Mouse (Mus musculus) liver, adult 2 months (tissue): ENCODE results near the gene Rpl31. TPM values are rescaled to one million over a fixed set of nuclear protein-coding genes. Genes with fewer than 3 reads are reported as not detected.

Experiments used
- DNase-seq: peaks from one replicate; pipeline ENCODE4 v3.0.0-alpha.2; 2011; ENCODE audit warnings: low read depth, low spot score; ENCODE audit errors: extremely low read depth
- H3K27ac ChIP-seq: fragments of 200-500 bp; replicated peaks from 2 replicates; pipeline ENCODE4 v1.5.1; 2012; ENCODE audit warnings: low read depth, mild to moderate bottlenecking, control low read depth, inconsistent platforms, low read length; ENCODE audit not compliant: insufficient read depth
- H3K27me3 ChIP-seq: fragments of 200-500 bp; 2 replicates; pipeline ENCODE4 v1.6.1; 2012; ENCODE audit warnings: mild to moderate bottlenecking, moderate library complexity, low read length, inconsistent platforms; ENCODE audit not compliant: control insufficient read depth, insufficient read depth
- H3K36me3 ChIP-seq: fragments of 200-500 bp; 2 replicates; pipeline ENCODE4 v1.6.1; 2012; ENCODE audit warnings: low read length, inconsistent platforms; ENCODE audit not compliant: control insufficient read depth, insufficient read depth
- H3K4me1 ChIP-seq: fragments of 200-500 bp; 2 replicates; pipeline ENCODE4 v1.6.1; 2011; ENCODE audit warnings: low read length; ENCODE audit not compliant: control insufficient read depth, insufficient read depth
- H3K4me3 ChIP-seq: fragments of 200-500 bp; 2 replicates; pipeline ENCODE4 v1.5.1; 2011; ENCODE audit warnings: low read depth, mild to moderate bottlenecking, control low read depth, low read length, moderate library complexity; ENCODE audit not compliant: insufficient read depth
- H3K79me2 ChIP-seq: fragments of 200-500 bp; 2 replicates; pipeline ENCODE4 v1.6.1; 2012; ENCODE audit warnings: inconsistent platforms, mild to moderate bottlenecking, low read length, moderate library complexity; ENCODE audit not compliant: control insufficient read depth, insufficient read depth
- H3K9ac ChIP-seq: fragments of 200-500 bp; 2 replicates; pipeline ENCODE4 v1.6.1; 2012; ENCODE audit warnings: low read depth, mild to moderate bottlenecking, control low read depth, inconsistent platforms, low read length
- CTCF ChIP-seq: fragments of 200-500 bp; IDR thresholded peaks from 2 replicates; pipeline ENCODE4 v1.5.1; 2011; ENCODE audit warnings: low read depth, low read length, control low read depth
- POLR2A ChIP-seq: fragments of 200-500 bp; IDR thresholded peaks from 2 replicates; pipeline ENCODE4 v1.6.1; 2011; ENCODE audit warnings: low read length, control low read depth; ENCODE audit not compliant: insufficient read depth; ENCODE audit errors: extremely low read depth
- WGBS: fragments of 180-500 bp; shearing (Covaris S2); methylation state at CpG from one replicate; pipeline ENCODE4 v1.1.7; 2018; 5-methylcytosine and 5-hydroxymethylcytosine counted together
- polyA plus RNA-seq: library from polyadenylated mRNA; depleted of rRNA; stranded (reverse); fragments of >200 nt; gene quantifications from 2 replicates; pipeline ENCODE4 v1.2.3, GENCODE M21; 2012
- total RNA-seq: library from RNA; depleted of rRNA; stranded (reverse); fragments of >200 nt; gene quantifications from 2 replicates; pipeline ENCODE4 v1.2.3, GENCODE M21; 2014

Gene Rpl31
- total and polyA plus RNA-seq, 2 experiments = 68.8 to 300 TPM

DNA sequence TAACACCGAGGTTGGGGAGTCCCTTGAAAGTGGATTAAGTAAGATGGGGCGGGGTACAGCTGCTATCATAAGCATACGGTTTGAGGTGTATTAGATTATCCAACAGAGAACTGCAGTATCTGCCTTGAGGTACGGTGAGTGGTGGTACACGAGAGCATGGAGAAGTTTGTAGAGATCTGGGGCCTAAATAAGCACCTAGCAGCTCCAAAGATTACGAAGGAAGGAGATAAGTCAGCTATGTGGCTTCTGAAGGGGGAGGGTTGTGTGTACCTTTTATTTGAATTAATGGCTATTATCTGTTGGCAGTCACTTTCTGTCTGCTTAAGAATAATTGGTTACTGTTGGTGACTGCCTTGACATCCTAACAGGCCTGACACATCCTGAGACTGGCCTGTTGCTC is 2.8 kb downstream of the Rpl31 start:
- Histone ChIP-seq H3K4me3 (no peak overlapping the region), H3K27me3 (no peaks in the 10 kb centered on the region), H3K79me2 (peaks cover 15% of the 10 kb centered on the region; the same call in 1 of the 2 replicates), H3K9ac (no peak overlapping the region), H3K4me1 (peaks cover 7% of the 10 kb centered on the region), H3K36me3 (peaks cover 63% of the 10 kb centered on the region), H3K27ac (no peak overlapping the region)
- 84% methylated on average over 6 of the region's 6 CpGs for WGBS
- no peak for DNase-seq
- no peak for TF ChIP-seq CTCF
- TF ChIP-seq POLR2A = no peak

DNA sequence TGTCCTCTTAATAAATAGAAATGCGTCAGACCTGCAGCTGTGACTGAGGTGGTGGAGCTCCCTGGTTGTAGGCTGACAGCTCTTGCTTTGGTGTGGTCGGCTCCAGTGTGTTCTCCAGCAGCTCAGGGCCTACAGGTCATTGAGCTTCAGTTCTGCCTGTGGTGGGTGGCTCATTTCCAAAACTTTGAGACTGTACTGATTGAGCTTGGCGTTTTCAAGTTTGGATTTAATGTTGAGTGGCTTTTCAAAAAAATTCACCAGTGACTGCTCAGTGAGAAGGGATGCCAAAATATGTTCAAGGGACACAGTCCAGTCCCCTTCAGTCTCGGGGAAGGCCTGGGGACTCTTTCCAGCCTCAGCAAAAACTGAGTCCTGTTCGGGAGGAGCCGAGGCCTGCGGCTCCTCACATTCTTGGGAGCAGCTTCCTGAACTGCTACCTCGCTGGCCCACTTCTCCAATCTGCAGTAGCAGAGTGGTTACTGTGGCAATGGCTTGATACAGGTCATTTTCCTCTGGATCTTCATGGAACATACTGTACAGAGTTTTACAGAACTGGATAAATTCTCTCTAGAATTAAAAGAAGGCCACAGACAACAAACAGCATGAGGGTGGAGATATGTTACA is 4.7 kb downstream of the Rpl31 start:
- H3K36me3 ChIP-seq = peaks cover 77% of the 10 kb centered on the region
- 67% methylated on average over 8 of the region's 8 CpGs for WGBS

DNA sequence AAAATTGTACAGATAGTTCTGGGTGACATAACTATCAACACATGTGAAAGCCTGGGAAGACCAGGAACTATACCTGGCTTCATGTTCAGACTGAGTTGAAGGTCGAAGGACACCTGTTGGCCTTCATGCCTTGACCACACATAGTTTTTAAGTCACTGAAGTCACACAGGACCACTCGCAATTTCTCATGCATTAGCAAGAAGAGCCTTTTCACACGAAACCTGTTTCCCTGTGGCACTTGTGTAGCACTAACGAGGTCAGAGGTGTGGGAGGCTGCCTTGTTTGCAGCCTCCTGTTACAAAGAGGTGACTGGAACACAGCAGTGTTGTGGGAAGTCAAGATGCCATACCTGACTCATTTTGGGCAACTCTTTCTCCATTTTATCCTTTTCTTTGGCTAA is 5.7 kb downstream of the Rpl31 start:
- no peak for DNase-seq
- TF ChIP-seq POLR2A = no peak
- TF ChIP-seq CTCF = no peak
- peaks cover 9% of the 10 kb centered on the region; the same call in 1 of the 2 replicates for H3K79me2 ChIP-seq
- peaks cover 79% of the 10 kb centered on the region for H3K36me3 ChIP-seq
- H3K27ac ChIP-seq = no peak overlapping the region
- no peak overlapping the region for H3K9ac ChIP-seq
- no peak overlapping the region for H3K4me3 ChIP-seq
- peaks cover 7% of the 10 kb centered on the region for H3K4me1 ChIP-seq
- WGBS = 91% methylated on average over 4 of the region's 4 CpGs
- no peaks in the 10 kb centered on the region for H3K27me3 ChIP-seq

More for the DNA sequence above, 4.7 kb downstream of the Rpl31 start:
- Histone ChIP-seq H3K27me3 (no peaks in the 10 kb centered on the region), H3K4me3 (no peak overlapping the region), H3K79me2 (peaks cover 15% of the 10 kb centered on the region; the same call in 1 of the 2 replicates), H3K9ac (no peak overlapping the region), H3K27ac (no peak overlapping the region), H3K4me1 (peaks cover 7% of the 10 kb centered on the region)
- TF ChIP-seq POLR2A (no peak), CTCF (no peak)
- peak; percentile 28 for DNase-seq

DNA sequence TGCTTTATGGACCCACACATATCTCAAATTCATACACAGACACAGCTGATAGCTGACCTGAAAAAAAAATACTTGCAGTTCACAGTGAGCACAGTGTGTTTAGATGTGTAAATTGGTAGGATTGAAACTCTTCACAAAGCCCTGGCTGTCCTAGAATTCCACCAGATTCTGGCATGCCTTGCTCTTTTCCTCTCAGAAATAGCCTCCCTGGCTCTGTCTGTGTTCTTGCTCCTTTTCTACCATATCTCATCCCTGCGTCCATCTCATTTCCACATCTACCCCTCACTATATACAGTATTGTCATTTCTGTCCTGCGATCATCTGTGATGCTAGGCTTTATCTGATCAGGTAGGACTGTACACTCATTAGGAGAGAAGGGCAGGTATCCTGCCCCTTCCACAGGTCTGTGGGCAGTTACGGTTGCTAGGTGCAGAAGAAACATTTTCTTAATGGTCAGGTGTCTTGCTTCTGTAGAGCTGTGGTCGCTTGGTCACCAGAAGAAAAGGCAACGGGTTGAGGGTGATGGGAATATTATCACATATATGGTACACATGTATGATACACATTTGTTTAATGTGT is 6.7 kb downstream of the Rpl31 start:
- 90% methylated on average over 5 of the region's 5 CpGs for WGBS
- Histone ChIP-seq H3K36me3 (peaks cover 82% of the 10 kb centered on the region), H3K27ac (no peak overlapping the region)

DNA sequence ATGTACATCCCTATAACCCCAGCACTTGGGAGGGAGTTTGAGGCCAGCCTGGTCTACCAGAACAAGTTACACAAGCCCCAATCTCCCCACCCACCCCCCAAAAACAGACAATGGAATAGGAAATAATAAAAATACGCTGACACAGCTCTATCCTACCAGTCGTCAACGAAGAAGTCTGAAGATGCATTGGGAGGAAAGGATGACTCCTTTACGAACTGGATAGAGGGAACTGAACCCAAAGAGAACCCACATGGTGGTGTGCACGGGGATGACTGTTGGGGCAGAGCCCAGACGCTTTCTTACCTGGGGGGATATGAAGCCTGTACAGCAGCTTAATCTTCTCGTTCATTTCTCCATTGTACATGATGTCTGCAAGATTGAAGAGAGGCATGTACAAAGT is 8.5 kb downstream of the Rpl31 start:
- Histone ChIP-seq H3K9ac (no peak overlapping the region), H3K4me1 (no peaks in the 10 kb centered on the region), H3K27me3 (no peaks in the 10 kb centered on the region), H3K79me2 (no peaks in the 10 kb centered on the region), H3K27ac (no peak overlapping the region), H3K36me3 (peaks cover 69% of the 10 kb centered on the region), H3K4me3 (no peak overlapping the region)
- TF ChIP-seq CTCF = no peak
- no peak for TF ChIP-seq POLR2A
- DNase-seq = no peak
- WGBS = 82% methylated on average over 7 of the region's 7 CpGs

More for the DNA sequence above, 6.7 kb downstream of the Rpl31 start:
- H3K79me2 ChIP-seq = 0 out of 2 replicates have a peak, but pooled peaks cover under 1% of the 10 kb centered on the region
- no peak overlapping the region for H3K4me3 ChIP-seq
- DNase-seq = no peak
- TF ChIP-seq CTCF = no peak
- TF ChIP-seq POLR2A = no peak
- no peaks in the 10 kb centered on the region for H3K27me3 ChIP-seq
- peaks cover 3% of the 10 kb centered on the region for H3K4me1 ChIP-seq
- H3K9ac ChIP-seq = no peak overlapping the region

DNA sequence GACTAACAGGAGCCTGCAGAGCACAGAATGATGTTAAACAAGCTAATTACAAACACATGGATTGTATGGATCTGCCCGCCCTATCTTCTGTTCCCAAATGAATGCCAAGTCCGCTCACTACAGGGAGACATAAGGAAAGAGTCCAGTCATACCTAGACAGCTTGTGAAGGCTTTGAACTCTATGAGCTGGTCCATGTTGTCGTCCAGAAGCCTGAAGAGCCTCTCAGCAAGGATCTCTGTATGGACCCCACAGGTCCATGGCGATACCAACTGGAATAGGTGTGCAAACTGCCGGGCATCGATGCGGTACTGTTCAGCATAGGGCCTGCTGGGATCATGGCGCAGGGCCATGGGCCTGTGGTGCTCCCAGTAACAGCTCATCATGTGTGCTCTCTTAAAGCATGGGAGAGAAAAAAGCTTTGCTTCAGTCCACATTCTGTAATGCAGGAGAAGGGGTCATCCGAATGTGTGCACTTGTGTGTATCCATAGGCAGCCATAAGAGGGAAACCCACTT is 9.1 kb downstream of the Rpl31 start:
- H3K9ac ChIP-seq = no peak overlapping the region
- H3K4me1 ChIP-seq = no peaks in the 10 kb centered on the region
- no peak for TF ChIP-seq POLR2A
- no peaks in the 10 kb centered on the region for H3K27me3 ChIP-seq
- H3K4me3 ChIP-seq = no peak overlapping the region
- H3K79me2 ChIP-seq = no peaks in the 10 kb centered on the region
- no peak overlapping the region for H3K27ac ChIP-seq
- DNase-seq = no peak
- peaks cover 63% of the 10 kb centered on the region for H3K36me3 ChIP-seq
- WGBS = 96% methylated on average over 9 of the region's 9 CpGs
